Mouse (Mus musculus) heart, adult 2 months (tissue): Measurements from ENCODE around the gene Nup88. TPM values are rescaled to one million over a fixed set of nuclear protein-coding genes. Genes with fewer than 3 reads are reported as not detected.

Source experiments
- DNase-seq, 2 experiments: peaks; one replicate each; pipeline ENCODE4 v3.0.0; 2021
- H3K27ac ChIP-seq: fragments of 200-600 bp; 2 replicates; pipeline ENCODE4 v1.8.1; 2022
- H3K27me3 ChIP-seq: fragments of 200-500 bp; 2 replicates; pipeline ENCODE4 v1.6.1; 2012; ENCODE audit warnings: mild to moderate bottlenecking, low read length, inconsistent platforms, mixed read lengths; ENCODE audit not compliant: control insufficient read depth, insufficient read depth
- H3K36me3 ChIP-seq: fragments of 200-500 bp; 2 replicates; pipeline ENCODE4 v1.6.1; 2012; ENCODE audit warnings: low read length, inconsistent platforms; ENCODE audit not compliant: control insufficient read depth, insufficient read depth
- H3K4me1 ChIP-seq: fragments of 200-500 bp; 2 replicates; pipeline ENCODE4 v1.6.1; 2011; ENCODE audit warnings: low read length; ENCODE audit not compliant: control insufficient read depth, insufficient read depth
- H3K4me3 ChIP-seq: fragments of 200-600 bp; 2 replicates; pipeline ENCODE4 v1.8.1; 2022
- H3K79me2 ChIP-seq: fragments of 200-500 bp; replicated peaks from 2 replicates; pipeline ENCODE4 v1.6.1; 2012; ENCODE audit warnings: mild to moderate bottlenecking, inconsistent platforms, low read length, moderate library complexity, mixed read lengths; ENCODE audit not compliant: control insufficient read depth, insufficient read depth
- H3K9ac ChIP-seq: fragments of 200-500 bp; 2 replicates; pipeline ENCODE4 v1.6.1; 2012; ENCODE audit warnings: low read depth, mild to moderate bottlenecking, control low read depth, inconsistent platforms, low read length, mixed read lengths
- CTCF ChIP-seq: fragments of 200-600 bp; IDR thresholded peaks from 2 replicates; pipeline ENCODE4 v1.8.1; 2022; ENCODE audit warnings: antibody characterized with exemption, mild to moderate bottlenecking, moderate library complexity
- EP300 ChIP-seq: fragments of 200-500 bp; IDR thresholded peaks from 2 replicates; pipeline ENCODE4 v1.6.1; 2011; ENCODE audit warnings: low read depth, low read length, control low read depth; ENCODE audit not compliant: insufficient read depth
- POLR2A ChIP-seq: fragments of 200-500 bp; IDR thresholded peaks from 2 replicates; pipeline ENCODE4 v1.6.1; 2011; ENCODE audit warnings: mild to moderate bottlenecking, low read depth, low read length, control low read depth; ENCODE audit not compliant: insufficient read depth
- WGBS: fragments of 180-500 bp; shearing (Covaris S2); methylation state at CpG from one replicate; pipeline ENCODE4 v1.1.7; 2018; 5-methylcytosine and 5-hydroxymethylcytosine counted together
- intact Hi-C: fragments of 180-260 bp; cut with DNase I; formaldehyde crosslinking; loops from one replicate; pipeline ENCODE4 v1.15.1; 2025
- polyA plus RNA-seq: library from polyadenylated mRNA; depleted of rRNA; stranded (reverse); fragments of >200 nt; gene quantifications from 2 replicates; pipeline ENCODE4 v1.2.3, GENCODE M21; 2012
- total RNA-seq, 2 experiments: library from RNA; stranded (reverse); gene quantifications; 2 replicates each; pipeline ENCODE4 v1.2.3; 2021

Gene Nup88
- total and polyA plus RNA-seq, 3 experiments = 24.4 to 47.3 (median 47.3) TPM

DNA sequence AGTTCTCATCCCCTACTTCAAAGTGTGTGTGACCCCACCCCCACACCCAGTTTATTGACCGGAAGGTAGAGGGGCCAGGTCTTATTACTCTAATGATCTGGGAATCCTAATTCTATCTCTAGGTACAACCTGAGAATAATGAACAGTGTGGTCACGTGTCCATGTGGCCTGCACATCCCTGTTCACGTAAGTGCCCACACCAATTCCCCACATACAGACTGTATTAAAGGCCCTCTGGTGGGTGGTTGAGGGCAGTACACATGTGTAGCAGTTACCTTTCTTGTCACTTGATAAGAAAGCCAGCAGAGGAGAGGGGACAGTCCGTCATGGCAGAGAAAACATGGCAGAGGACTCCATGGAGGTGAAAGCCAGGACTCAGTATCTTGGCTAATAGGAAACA, 4.2 kb upstream of the Nup88 start:
- intact Hi-C loops = no loop called here
- WGBS = 73% methylated on average over 4 of the region's 4 CpGs
- Histone ChIP-seq H3K9ac (no peak overlapping the region), H3K79me2 (peaks cover 2% of the 10 kb centered on the region; the same call in 1 of the 2 replicates), H3K4me1 (peaks cover 6% of the 10 kb centered on the region), H3K4me3 (no peak overlapping the region), H3K27me3 (no peaks in the 10 kb centered on the region), H3K36me3 (no peaks in the 10 kb centered on the region), H3K27ac (no peak overlapping the region)
- no peak for TF ChIP-seq EP300
- TF ChIP-seq POLR2A = no peak
- TF ChIP-seq CTCF = peak; percentile 38
- DNase-seq = no peak

DNA sequence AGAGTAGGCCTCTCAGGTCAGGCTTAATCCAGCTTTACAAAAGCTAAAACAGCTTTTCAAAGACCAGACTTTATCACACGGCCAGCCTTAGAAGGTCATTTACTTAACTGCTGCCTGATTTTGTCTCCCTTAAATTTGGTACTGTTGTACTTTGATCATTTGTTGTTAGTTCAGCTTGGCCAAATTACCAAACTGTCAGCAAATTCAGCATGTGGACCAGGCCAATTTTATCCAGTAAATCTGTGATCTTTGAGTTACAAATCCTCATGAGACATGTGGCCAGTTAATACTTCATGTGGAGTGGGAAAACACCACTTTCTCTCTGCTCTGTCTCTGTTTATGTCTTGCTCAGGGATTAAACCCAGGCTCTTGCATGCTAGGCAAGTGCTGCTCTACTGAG, 2.8 kb upstream of the Nup88 start:
- H3K36me3 ChIP-seq = peaks cover 7% of the 10 kb centered on the region
- 73% methylated on average over 1 of the region's 1 CpGs for WGBS
- intact Hi-C loops = no loop called here

DNA sequence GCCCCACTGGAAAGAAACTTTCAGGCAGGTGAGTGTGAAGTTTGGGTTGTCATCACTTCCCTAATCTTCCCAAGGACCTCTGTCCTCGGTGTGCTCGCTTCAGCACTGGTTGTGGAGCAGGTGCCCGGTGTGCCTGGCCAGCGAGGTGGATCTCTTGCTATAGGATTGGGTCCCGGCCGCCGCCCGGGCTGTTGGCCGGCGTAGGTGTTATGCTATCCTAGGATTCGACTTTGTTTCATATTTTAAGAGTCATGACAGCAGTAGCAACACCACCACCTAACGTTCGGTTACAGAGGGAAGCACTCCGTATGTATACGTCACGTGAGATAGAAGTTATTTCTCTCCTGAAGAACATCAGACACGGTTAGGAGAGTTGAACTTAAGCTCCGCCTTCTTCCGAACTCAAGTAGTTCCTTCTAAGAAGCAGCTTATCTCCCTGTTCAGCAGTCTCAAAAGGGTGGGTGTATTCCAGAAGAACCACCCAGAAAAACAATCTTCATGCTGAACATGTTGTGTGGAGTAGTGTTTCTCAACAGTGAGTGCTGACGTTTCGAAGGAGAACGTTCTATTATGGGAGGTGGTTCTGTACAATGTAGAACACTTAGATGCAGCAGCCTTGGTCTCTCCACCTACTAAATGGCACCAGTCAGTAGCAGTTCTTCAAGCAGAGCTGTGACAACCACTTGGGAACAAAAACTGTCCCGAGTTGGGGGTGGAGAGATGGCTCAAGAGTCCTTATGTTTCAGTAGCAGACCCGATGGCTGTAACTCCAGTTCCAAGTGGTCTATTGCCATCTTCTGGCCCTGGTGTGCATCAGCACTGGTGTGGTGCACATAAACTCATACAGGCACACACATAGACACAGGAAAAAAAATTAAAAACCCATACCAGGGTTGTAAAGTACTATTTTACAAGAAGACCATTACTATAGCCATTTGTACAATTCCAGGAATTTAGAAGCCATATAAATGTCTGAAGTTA, 1.1 kb upstream of the Nup88 start:
- 12% methylated on average over 24 of the region's 24 CpGs for WGBS
- peaks cover 7% of the 10 kb centered on the region for H3K36me3 ChIP-seq
- DNase-seq = no peak

More for the DNA sequence above, 2.8 kb upstream of the Nup88 start:
- Histone ChIP-seq H3K79me2 (peaks cover 2% of the 10 kb centered on the region; the same call in 1 of the 2 replicates), H3K4me1 (peaks cover 8% of the 10 kb centered on the region), H3K9ac (no peak overlapping the region), H3K4me3 (no peak overlapping the region), H3K27ac (no peak overlapping the region), H3K27me3 (no peaks in the 10 kb centered on the region)
- DNase-seq = no peak
- TF ChIP-seq POLR2A (no peak), CTCF (no peak), EP300 (no peak)

DNA sequence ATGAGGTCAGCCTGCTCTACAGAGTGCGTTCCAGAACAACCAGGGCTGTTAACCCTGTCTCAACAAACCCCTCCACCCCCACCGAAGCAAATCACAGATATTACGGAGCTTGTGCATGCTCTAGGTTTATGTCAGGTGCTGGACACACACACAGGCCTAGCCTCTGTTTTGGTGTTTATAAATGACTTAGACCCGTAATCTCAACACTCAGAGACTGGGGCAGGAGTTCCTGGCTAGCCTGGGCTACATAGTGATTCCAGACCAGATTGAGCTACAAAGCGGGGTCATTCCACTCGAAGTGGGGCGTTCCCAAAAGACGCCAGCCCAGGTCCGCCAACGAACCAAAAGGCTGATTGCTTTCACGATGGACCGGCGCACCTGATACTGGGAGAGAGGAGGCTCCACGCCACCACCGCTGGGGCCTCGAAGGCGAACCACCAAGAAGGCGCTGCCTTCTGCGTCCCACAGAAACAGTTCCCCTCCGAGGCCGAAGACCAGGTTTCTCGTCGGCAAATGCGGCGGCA, 440 bp downstream of the Nup88 start:
- 1% methylated on average over 25 of the region's 25 CpGs for WGBS
- intact Hi-C loops = no loop called here
- TF ChIP-seq POLR2A = no peak
- TF ChIP-seq EP300 = no peak
- TF ChIP-seq CTCF = no peak
- peaks cover 8% of the 10 kb centered on the region for H3K4me1 ChIP-seq
- H3K36me3 ChIP-seq = peaks cover 12% of the 10 kb centered on the region
- H3K27ac ChIP-seq = peak overlapping the region; percentile 91
- peak overlapping the region; percentile 91 for H3K9ac ChIP-seq
- no peaks in the 10 kb centered on the region for H3K27me3 ChIP-seq
- DNase-seq = no peak
- H3K4me3 ChIP-seq = peak overlapping the region; percentile 91
- peaks cover 3% of the 10 kb centered on the region; the same call in 1 of the 2 replicates for H3K79me2 ChIP-seq

More for the DNA sequence above, 1.1 kb upstream of the Nup88 start:
- intact Hi-C loops = loop anchor here (1.0 kb wide), 1 partner anchor 48 kb away; the partner anchor contains the start of genes Derl2 and Mis12
- H3K4me1 ChIP-seq = peaks cover 8% of the 10 kb centered on the region
- H3K27ac ChIP-seq = peak overlapping the region; percentile 94
- peak overlapping the region; percentile 69 for H3K9ac ChIP-seq
- no peaks in the 10 kb centered on the region for H3K27me3 ChIP-seq
- peaks cover 2% of the 10 kb centered on the region; the same call in 1 of the 2 replicates for H3K79me2 ChIP-seq
- TF ChIP-seq POLR2A (no peak), CTCF (0 out of 2 replicates have a peak, but pooled peaks have one; percentile 1)
- peak overlapping the region; percentile 91 for H3K4me3 ChIP-seq

DNA sequence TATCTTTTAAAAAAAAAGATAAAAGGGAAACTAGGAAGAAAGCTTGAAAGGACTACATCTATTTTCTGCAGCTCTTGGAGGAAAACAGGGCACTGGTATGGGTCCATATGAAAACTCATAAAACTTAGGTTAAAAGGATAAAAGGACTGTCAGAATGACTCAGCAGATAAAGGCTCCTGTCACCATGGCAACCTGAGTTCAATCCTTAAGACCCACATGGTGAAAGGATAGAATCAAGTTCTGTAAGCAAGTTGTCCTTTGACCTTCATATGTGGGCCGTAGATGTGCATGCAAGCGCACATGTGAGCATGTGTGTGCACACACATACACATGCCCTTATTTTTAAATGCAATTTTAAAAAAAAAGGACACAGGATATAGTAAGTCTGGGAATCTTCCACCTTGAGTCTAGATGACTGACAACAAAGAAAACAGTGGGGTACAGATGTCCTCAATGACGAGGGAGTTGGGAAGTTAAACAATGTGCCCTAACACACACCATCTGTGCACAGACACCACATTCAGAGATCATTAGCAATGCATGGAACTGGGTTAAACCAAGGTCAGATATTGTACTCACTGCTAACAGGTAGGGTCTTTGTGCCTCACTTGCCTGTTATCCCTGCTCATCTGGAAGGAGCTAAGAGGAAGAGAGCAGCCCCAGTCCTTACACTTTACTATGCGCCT, 5.4 kb downstream of the Nup88 start:
- H3K9ac ChIP-seq = no peak overlapping the region
- H3K27me3 ChIP-seq = no peaks in the 10 kb centered on the region
- WGBS = 83% methylated on average over 4 of the region's 4 CpGs
- DNase-seq = no peak
- no peak overlapping the region for H3K27ac ChIP-seq
- H3K36me3 ChIP-seq = peaks cover 19% of the 10 kb centered on the region
- no peak overlapping the region for H3K4me3 ChIP-seq
- TF ChIP-seq EP300 (no peak), CTCF (no peak), POLR2A (no peak)
- intact Hi-C loops = no loop called here
- H3K79me2 ChIP-seq = peaks cover 3% of the 10 kb centered on the region; the same call in 1 of the 2 replicates
- peaks cover 5% of the 10 kb centered on the region for H3K4me1 ChIP-seq
